Mouse (Mus musculus) embryonic fibroblast, embryonic 13.5 days (primary cell): ENCODE results near the gene Tas2r135. TPM values are rescaled to one million over a fixed set of nuclear protein-coding genes. Genes with fewer than 3 reads are reported as not detected.

Experiments
- H3K27ac ChIP-seq: 2 replicates; pipeline ENCODE4 v1.5.1; 2012; ENCODE audit warnings: low read length, control low read depth, inconsistent platforms; ENCODE audit not compliant: insufficient read depth
- H3K4me1 ChIP-seq: 2 replicates; pipeline ENCODE4 v1.6.1; 2011; ENCODE audit warnings: low read length; ENCODE audit not compliant: control insufficient read depth, insufficient read depth
- H3K4me3 ChIP-seq: 2 replicates; pipeline ENCODE4 v1.5.1; 2011; ENCODE audit warnings: mild to moderate bottlenecking, control low read depth, low read length; ENCODE audit not compliant: insufficient read depth
- CTCF ChIP-seq: IDR thresholded peaks from 2 replicates; pipeline ENCODE4 v1.5.1; 2011; ENCODE audit warnings: mild to moderate bottlenecking, control low read depth, low read length, moderate library complexity, borderline replicate concordance; ENCODE audit not compliant: insufficient read depth
- POLR2A ChIP-seq: IDR thresholded peaks from 2 replicates; pipeline ENCODE4 v1.6.1; 2011; ENCODE audit warnings: low read depth, mild to moderate bottlenecking, control low read depth, low read length, moderate library complexity
- polyA plus RNA-seq: library from polyadenylated mRNA; stranded (reverse); fragments of >200 nt; gene quantifications from 2 replicates; pipeline ENCODE4 v1.2.4, GENCODE M21; 2011; ENCODE audit warnings: low read depth; ENCODE audit not compliant: missing spikeins, insufficient read length

The Tas2r135 gene
- polyA plus RNA-seq, result not detected in 2 replicates

- TF ChIP-seq CTCF, result no peak
- TF ChIP-seq POLR2A, result no peak
- Histone ChIP-seq H3K4me3 (no peak within 1 kb of the TSS), H3K27ac (no peak within 1 kb of the TSS), H3K4me1 (no peaks in the 10 kb centered on the region)
Observed at GRCm38 (mm10) chr6:42405134-42405533, at the start of gene Tas2r135. Gene Tas2r135, plus strand, starts transcription at chr6:42405434.

GRCm38 (mm10) chr6:42355794-42356600 lies 49.2 kb upstream of the Tas2r135 start:
- Histone ChIP-seq H3K27ac (no peak overlapping the region), H3K4me1 (peaks cover 26% of the 10 kb centered on the region), H3K4me3 (no peak overlapping the region)
- TF ChIP-seq POLR2A, result no peak; the same call in 1 of the 2 replicates
- no peak for TF ChIP-seq CTCF

- Histone ChIP-seq H3K4me3 (no peak overlapping the region), H3K4me1 (peaks cover 26% of the 10 kb centered on the region), H3K27ac (no peak overlapping the region)
- TF ChIP-seq POLR2A, result no peak
- TF ChIP-seq CTCF, result no peak
Observed at GRCm38 (mm10) chr6:42356913-42357312, 48.3 kb upstream of the Tas2r135 start.

GRCm38 (mm10) chr6:42357901-42358300 lies 47.3 kb upstream of the Tas2r135 start:
- Histone ChIP-seq H3K4me3 (no peak overlapping the region), H3K4me1 (peaks cover 26% of the 10 kb centered on the region), H3K27ac (no peak overlapping the region)
- no peak for TF ChIP-seq CTCF
- TF ChIP-seq POLR2A, result 0 out of 2 replicates have a peak, but pooled peaks have one; percentile 23

GRCm38 (mm10) chr6:42358901-42359300 lies 46.3 kb upstream of the Tas2r135 start:
- Histone ChIP-seq H3K4me1 (peaks cover 24% of the 10 kb centered on the region), H3K27ac (peak overlapping the region; percentile 12), H3K4me3 (no peak overlapping the region)
- no peak for TF ChIP-seq POLR2A
- no peak for TF ChIP-seq CTCF

GRCm38 (mm10) chr6:42359364-42360147 lies 45.7 kb upstream of the Tas2r135 start:
- no peak overlapping the region for H3K4me3 ChIP-seq
- TF ChIP-seq POLR2A (no peak), CTCF (no peak)
- peak overlapping the region; percentile 76 for H3K27ac ChIP-seq
- H3K4me1 ChIP-seq, result peaks cover 22% of the 10 kb centered on the region

GRCm38 (mm10) chr6:42360231-42360840 lies 44.9 kb upstream of the Tas2r135 start:
- peak overlapping the region; percentile 76 for H3K27ac ChIP-seq
- no peak for TF ChIP-seq CTCF
- TF ChIP-seq POLR2A, result no peak; the same call in 1 of the 2 replicates
- H3K4me1 ChIP-seq, result peaks cover 15% of the 10 kb centered on the region; the same call in 1 of the 2 replicates
- H3K4me3 ChIP-seq, result no peak overlapping the region

GRCm38 (mm10) chr6:42361041-42361895 lies 44.0 kb upstream of the Tas2r135 start:
- TF ChIP-seq CTCF (no peak), POLR2A (peak; percentile 37; the same call in 1 of the 2 replicates)
- 0 out of 2 replicates have a peak overlapping the region, but pooled peaks have one; percentile 18 for H3K27ac ChIP-seq

GRCm38 (mm10) chr6:42362074-42362473 lies 43.2 kb upstream of the Tas2r135 start:
- Histone ChIP-seq H3K4me3 (no peak overlapping the region), H3K4me1 (peaks cover 9% of the 10 kb centered on the region; the same call in 1 of the 2 replicates), H3K27ac (0 out of 2 replicates have a peak overlapping the region, but pooled peaks have one; percentile 18)
- TF ChIP-seq POLR2A (peak; percentile 44), CTCF (no peak)

More at GRCm38 (mm10) chr6:42361041-42361895, 44.0 kb upstream of the Tas2r135 start:
- Histone ChIP-seq H3K4me1 (peaks cover 9% of the 10 kb centered on the region; the same call in 1 of the 2 replicates), H3K4me3 (no peak overlapping the region)
